Mouse (Mus musculus) cerebellum, adult 9-11 months (tissue): ENCODE data around the gene Pcdh15.

ENCODE experiments used
- DNase-seq: peaks from one replicate; pipeline ENCODE4 v3.0.0; 2022

The Pcdh15 gene

DNA sequence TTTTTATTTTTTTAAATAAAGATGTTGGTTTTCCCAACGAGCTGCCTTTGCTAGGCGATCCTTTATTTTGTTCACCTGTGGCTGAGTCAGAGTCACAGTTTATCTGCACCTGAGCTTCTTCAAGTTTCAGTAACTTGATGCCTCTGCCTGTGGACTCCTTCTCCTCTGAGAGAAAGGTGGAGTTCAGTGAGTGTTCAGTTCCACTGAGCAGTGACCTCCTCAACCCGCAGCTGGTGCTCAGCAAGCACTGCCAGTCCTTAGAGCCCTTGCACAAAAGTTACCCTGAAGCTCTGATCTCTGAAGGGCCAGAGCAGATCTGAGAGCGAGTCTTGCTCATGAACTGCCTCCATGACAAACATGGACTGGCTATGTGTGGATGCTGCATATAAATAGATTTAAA lies 724.1 kb downstream of the Pcdh15 start:
- DNase-seq, result no peak

DNA sequence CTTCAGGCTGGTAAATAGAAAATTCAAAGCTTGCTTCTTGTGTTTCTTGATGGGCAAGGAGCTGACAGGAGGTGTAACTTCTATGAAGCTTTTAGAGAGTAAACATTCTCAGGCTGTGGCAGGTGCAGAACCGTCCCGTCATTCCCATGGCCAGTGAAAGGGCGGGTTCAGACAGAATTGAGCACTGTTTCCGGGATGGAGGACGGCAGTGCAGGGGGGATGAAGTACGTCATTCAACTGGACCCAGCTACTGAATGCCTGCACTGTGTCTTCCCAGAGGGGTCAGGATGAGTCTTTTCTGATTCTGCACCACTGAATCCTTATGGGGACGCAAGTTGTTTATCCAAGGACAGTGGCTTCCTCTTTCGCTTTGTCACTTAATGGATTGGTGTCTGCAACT lies 727.2 kb downstream of the Pcdh15 start:
- DNase-seq, result peak; percentile 5

DNA sequence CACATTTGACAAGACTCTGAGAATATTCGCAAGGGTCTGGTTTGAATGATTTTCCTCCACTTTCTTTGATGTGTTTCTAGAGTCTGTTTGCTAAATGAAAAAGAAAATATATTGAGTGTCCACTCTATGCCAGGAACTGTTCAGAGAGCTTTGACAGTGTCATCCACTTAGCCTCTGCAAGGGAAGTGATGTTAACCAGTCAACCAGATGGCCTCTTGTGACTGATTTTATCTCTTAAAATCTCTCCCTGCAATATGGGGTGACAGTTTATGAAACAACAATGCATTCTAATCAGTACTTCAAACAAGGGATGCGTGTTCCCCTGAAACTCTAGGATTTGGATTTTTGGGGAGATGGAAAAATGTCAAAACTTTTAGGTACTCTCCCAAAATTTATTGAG lies 729.6 kb downstream of the Pcdh15 start:
- DNase-seq, result no peak

DNA sequence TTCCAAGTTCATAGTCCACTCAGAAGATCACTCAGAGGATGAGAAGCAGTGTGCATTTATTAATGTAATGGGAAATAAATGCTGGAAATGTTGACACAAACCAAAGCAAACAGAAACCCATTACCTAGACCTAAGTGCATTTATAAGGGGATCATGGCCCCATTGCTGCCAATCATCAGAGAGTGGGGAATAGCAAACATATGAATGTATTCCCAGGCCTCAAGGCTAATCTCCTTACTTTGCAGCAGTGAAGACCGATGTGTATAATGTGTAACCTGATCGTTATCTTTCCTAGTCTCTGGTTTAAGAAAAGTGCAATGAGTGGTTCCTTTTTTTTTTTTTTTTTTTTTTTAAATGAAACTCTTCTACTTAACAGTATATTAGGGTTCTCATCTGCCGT lies 745.9 kb downstream of the Pcdh15 start:
- no peak for DNase-seq

DNA sequence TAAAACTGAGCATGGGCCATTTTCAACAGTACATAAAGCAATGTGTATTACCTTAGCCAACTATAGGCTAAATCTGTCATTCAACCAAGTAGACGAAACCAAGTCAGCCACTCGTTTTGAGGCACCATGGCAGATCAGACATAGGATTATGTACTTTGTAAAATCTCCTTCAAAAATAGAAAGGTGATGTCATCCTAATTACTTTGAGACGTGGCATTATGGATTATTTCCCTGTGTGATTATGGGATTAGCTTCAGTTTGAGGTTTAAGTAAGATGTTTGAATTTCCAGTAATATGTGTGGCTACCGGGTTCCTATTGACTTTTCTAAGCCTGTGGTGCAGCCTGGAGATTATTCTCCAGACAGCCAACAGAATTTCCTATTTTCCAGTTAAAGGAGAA lies 763.0 kb downstream of the Pcdh15 start:
- DNase-seq, result no peak

DNA sequence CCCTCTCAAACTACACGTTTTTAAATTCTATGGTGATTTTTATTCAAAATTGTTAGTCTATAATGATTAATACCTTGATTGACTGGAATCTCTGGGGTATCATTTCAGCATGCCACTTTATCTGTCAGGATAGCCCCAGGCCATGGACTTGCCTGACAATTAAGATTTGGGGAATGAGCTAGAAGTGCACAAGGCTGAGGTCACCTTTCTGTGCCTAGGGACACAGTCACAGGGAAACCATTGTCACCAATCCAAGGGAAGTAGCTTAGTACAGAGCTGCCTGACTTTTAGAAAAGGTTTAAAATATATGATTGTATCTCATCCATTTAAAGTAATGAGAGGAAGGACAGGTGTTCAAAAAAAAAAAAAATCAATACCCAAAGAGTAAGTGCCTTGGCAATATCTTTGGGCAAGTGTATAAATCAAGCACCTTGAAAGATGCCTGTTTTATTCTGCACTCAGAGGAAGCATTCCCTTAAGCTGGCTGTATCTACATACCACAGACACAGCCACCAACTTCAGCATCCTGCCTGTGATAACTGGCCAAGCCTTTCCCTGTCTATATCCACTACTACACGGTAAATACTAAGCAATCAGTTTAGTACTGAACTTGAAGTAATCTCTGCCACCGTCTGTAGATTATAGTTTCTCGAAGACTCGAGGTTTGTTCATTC lies 779.0 kb downstream of the Pcdh15 start:
- DNase-seq, result no peak

DNA sequence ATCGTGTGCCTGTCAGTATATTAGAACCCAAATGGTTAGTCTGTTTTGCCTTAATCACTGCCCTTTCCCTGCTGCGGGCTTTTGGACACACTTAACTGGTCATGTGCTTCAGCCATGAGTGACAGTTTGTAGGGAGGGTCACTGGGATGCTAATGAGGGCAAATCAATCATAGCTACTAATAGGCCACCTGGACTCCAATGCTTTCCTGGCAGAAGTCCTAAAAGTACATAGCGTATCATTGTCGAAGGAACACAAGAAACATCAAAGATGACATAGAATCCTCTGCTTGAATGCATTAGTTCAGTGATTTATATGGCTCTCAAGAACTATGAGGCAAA lies 779.6 kb downstream of the Pcdh15 start:
- no peak for DNase-seq

DNA sequence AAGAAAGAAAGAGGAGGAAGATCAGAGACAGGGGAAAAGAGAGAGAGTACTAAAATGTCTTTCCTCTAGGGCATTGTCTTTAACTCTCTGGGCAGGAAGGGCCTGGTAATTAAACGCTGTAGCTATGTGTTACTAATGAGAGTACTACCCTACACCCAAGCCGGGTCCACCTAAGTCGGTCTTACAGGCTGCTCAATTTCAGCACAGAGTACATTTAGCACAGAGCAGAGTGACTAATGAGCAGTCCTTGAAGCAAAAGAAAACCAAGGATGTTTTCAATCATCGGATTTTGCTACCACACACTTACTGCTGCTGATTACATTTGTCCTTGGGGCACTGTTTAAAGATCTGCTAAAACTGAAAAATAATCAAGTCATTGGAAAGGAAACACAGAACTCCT lies 788.6 kb downstream of the Pcdh15 start:
- no peak for DNase-seq

DNA sequence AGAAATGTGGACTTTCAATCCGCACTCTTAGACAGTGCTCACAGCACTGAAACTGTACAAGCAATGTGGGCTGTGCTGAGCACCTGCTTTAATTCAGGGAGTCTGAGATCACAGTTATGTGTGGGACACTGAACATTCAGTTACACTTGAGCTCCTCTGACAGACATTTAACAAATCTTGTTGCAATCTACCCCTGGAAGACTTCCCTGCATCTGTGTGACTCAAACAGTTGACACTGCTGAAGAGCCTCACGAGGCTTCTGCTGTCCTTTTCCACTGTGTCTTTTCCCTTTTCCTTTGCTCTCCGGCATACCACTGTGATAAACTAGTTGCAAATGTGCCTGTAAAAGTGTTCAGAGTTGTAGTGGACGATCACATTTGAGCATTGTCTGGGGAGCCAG lies 793.1 kb downstream of the Pcdh15 start:
- peak; percentile 2 for DNase-seq

DNA sequence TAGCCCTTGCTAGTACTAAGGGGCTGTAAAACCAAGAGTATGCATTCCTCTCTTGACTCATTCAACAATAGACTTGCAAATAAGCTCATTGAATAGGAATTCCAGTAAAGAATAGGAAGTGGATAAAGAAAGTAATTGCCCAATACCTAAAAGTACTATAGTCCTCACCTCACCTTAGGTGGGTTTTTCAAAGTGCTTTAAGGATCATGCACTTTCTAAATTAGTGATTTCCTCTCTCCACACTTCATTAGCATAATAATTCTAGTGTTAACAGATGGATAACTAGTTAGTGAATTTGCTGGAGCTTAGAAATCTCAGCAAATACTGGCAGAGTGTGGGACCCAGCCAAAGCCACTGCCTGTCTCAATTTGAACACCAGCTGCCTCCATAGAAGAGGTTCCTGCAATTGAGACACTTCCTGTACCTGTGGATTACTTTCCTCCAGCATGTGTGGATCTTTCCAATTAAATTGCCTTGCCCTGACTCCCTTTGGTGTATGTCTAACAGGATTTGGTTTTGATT lies 797.0 kb downstream of the Pcdh15 start:
- DNase-seq, result no peak

DNA sequence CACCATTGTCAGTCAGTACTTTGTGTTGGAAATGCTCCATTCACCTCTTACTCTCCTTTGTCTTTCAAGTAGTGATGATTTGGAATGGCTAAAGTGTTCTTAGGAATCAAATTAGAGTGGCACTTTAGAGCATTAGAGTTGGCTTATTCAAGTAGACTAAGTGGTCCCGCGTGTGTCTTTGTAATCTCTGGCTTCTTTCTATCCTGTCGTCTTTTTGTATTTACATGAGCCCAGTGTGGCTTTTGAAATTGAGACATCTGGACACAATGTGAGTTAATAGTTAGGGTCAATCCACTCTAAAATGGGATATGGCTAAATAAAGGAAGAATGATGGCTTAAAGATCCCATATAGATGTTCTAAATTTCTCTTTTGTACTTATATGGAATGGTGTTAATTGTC lies 800.0 kb downstream of the Pcdh15 start:
- no peak for DNase-seq

DNA sequence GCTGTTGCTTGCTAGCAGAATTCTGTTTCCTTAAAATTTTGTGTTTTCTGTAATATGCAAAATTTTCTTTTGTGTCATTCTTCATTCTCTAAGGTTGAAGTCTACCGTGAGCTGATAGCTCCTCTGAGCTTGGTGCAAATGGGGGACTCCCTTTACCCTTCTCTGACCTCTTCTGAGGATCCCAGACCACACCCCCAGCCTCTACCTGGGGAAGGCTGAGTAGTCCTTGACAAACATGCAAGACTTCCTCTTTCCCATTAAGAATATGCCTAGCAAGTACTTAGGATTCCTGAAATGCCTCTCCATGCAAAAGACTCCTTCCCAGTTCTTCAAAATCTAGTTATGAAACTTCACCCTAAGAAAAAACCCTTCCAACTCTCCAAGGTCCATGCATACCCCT lies 808.5 kb downstream of the Pcdh15 start:
- DNase-seq, result no peak

DNA sequence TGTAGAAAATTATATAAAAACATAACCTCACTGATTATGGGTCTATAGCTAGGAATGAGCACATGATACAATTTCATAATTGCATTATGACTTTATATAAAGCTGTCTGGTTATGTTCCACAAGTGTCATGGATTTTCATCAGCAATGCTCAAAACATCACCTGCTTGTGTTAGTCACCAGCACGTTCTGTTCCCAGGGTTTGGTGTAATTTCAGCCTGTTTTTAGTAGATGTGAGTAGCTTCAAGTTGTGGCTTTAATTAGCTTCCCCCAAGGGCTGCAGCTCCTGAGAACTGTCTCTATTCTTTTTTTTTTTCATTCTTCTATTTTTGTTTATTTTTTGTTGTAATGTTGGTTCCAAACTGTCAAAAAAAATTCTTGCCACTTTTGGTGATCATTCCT lies 809.4 kb downstream of the Pcdh15 start:
- no peak for DNase-seq

DNA sequence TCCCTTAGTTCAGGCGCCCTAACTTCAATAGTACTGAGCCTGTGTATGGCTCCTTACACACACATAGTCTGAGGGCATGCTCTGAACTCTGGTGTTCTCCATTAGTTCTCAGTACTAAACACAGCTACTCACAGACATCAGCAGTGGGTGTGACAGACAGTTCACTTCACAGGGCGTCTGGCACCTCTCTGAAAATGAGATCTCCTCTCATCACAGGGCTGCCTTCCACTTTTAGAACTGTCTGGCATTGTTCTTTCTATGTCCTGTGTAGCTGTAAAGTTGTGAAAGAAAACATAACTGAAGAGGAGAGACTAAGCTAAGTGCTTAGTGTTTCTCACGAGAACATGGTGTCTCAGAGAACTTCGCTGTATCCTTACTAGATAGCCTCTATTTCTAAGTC lies 816.0 kb downstream of the Pcdh15 start:
- DNase-seq, result no peak

DNA sequence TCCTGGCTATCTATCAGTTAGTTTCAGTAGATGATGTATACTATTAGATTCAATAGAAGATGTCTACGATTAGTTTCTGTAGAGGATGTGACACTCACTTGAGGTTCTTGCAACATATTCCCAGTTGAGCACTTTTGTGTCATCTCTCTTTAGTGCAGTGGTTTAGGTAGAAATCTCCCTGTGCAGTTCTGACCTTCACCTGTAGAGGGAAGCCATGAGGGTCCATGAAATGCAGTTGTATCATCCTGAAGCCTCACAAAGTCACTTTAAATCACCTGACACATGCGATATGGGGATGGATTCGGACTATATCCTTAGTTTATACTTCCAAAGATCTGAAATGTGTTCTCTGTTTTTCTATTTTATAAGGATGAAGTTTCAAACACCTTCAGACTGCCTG lies 822.4 kb downstream of the Pcdh15 start:
- DNase-seq, result no peak

DNA sequence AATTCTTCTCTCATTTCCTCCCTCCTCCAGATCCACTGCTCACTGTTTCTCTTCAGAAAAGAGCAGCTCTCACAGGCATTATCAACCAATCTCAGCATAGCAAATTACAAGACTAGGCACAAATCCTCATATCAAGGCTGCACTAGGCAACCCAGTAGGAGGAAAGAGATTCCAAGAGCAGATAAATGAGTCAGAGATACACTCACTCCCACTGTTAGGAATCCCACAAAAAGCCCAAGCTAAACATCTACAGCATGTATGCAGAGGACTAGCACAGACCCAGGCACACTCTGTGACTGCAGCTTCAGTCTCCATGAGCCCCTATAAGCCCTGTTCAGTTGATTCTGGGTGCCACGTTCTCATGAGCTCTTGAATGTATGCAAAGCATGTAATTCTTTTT lies 829.5 kb downstream of the Pcdh15 start:
- no peak for DNase-seq

DNA sequence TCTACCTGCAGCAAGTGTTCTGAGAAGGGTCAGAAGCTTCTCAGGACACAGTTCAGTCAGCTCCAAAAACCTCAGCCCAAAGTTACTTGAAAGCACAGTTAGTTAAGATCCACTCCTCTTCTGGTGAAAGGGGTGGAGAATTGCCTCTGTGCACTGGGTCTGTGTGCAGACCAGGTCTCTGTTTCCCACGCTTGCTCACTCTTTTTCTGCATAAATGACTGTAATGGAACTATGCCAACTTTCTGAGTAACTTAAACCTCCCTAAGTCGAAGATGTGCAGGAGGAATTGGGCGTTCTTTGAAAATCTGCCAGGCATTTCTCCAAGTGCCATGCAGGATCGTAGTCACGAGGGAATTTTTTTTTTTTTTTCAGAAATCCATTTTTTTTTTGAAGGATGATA lies 830.6 kb downstream of the Pcdh15 start:
- DNase-seq, result no peak

DNA sequence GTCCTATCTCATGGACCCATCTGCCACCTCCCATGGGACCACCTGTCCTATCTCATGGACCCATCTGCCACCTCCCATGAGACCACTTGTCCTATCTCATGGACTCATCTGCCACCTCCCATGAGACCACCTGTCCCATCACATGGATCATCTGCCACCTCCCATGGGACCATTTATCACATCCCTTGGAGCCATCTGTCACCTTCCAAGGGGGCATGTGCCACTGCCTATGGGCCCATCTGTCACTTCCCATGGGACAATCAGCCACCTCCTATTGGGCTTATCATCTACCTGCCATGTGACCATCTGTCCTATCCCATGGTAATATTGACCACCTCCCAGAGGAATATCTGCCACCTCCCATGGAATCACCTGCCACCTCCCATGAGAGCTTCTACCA lies 832.0 kb downstream of the Pcdh15 start:
- no peak for DNase-seq

DNA sequence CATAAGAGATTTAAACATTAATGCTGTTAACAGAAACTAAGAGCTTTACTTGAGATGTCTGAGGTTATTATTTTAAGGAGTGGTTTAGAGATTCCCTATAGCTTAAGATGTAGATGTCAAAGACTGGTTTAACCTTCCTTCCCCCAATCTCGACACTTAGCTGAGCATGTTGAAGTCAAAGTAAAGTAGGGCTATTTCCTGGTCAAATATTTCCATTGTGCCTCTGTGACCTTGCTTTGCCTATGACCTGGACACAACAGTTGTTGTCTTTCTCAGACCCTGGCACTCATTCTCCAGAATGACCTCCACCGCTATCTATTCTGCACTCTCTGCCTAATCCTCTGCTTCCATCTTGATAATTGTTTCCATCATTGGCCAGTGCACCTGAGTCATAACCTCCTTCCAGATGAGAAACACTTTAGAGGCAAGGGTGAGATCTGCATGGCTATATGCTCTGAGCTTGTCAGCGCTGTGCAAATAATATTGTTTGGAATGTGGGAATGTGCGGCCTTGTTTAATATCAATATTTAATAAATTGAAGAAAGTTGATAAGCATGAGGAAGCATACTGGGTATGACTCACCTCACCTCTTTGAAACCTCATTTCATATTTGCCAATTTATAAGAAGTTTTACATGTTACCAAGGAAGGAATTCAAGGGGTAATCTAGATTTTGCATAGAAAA lies 833.0 kb downstream of the Pcdh15 start:
- DNase-seq, result no peak

DNA sequence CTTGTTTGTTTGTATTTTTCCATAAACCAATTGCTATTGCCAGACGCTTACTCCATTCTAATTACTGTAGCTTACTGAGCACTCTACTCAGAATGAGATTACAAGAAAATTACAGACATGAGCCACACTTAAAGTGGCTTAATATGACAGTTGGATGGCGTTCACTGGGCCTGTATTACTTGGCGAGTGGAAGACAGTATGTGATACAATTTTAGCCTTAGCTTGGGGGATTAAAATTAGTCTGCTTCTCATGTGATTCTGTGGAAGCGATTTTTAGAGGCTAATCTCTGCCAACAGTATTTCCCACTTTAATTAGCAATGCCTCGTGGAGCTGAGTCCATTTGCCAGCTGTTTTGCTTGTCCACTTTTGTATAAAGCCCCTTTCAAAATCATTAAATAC lies 837.0 kb downstream of the Pcdh15 start:
- DNase-seq, result no peak

DNA sequence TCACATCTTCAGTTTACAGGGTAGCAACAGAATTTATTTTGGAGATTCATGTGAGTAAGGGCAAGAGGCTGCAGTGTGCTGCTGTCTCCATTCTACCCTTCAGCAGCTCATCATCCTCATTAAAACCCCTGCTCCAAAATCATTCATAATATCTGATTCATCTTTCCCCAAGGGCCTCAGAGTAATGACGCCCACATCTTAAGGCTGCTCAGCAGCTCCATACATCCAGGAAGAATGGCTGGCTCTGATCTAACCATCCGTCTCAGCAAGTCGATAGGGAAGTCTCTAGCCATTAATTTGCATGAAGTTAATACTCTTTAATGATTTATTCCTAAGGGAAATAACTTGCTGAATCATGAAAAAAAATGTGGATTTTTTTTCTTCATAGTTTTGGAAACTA lies 839.8 kb downstream of the Pcdh15 start:
- no peak for DNase-seq

DNA sequence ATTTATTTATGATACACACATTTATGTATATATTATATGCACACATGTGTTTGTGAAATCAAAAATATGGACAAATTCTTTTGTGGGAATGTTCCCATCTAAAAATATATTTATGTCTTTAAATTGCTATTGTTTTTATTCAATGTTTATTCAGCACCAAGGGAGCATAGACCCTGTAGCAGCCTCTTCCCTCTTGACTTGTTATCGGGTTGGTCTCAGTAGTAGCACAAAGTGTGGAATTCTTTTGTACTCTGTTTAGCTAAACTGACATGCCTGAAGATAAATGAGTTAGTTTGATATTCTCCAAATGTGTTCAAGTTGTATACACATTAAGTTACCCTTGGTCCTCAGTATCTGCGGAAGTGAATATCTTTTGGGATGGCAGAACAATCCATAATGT lies 848.7 kb downstream of the Pcdh15 start:
- DNase-seq, result no peak

DNA sequence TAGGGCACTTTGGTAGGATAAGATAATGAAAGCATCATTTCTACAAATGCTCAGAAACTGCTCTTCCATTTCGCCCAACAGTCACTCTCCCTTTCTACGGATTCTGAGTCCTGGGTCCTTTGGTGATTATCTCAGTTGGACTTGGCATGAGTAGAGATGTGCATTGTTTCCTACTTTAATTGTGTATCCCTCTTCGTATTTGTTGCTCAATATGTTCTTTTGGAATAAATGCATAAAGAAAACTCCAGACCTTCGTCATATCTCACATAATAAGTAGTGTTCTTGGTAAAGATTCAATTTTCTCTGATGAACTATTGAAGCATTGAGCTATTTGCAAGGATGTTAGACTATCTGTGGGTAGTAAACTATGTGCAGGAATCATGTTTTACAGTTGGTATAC lies 854.2 kb downstream of the Pcdh15 start:
- no peak for DNase-seq

DNA sequence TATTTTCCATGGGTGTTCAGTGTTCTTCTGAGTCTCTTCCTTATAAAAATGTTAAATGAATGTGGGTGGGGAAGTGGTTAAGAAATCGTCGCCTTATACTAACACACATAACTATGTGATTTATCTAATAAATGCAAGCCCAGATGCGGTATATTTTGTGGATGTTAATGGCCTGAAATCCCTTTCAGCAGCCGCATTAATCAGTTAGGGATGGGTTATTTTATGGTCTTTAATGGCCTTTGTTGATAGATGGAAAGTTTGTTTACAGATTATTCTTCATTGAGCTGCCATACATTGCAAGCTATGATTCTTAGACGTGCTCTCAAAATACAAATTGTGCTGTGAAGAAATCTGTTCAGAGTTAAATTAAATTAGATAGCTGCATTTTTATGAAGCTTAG lies 884.9 kb downstream of the Pcdh15 start:
- no peak for DNase-seq

DNA sequence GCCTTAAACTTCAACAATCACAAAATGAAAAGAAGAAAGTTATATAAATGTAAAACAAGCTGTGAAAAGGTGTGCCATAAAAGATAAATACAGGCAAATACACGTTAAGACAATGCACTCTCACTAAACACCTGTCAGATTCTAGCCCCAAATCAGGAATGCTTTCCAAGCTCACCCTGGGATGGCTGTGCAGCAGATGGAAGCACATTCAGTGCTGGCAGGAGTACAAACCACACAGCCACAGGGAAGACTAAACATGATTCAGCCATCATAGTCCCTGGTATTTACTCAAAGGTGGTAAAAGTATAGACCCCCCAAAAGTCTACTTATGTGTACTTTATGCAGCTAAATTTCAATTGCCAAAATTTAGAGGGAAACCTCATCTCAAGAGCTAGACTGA lies 909.7 kb downstream of the Pcdh15 start:
- DNase-seq, result peak; percentile 90
